Mouse (Mus musculus) spleen, adult 2 months (tissue): Measurements from ENCODE around the gene Taok3.

Source experiments
- CTCF ChIP-seq: fragments of 200-500 bp; IDR thresholded peaks from 2 replicates; pipeline ENCODE4 v1.5.1; 2011; ENCODE audit warnings: mild to moderate bottlenecking, inconsistent platforms; ENCODE audit not compliant: insufficient read depth, insufficient read length, insufficient replicate concordance; ENCODE audit errors: extremely low read depth
- POLR2A ChIP-seq: fragments of 200-500 bp; IDR thresholded peaks from 2 replicates; pipeline ENCODE4 v1.6.1; 2011; ENCODE audit warnings: low read depth, low read length, inconsistent platforms

- TF ChIP-seq CTCF (no peak), POLR2A (no peak)
These were observed 122.9 kb downstream of the Taok3 start for GRCm38 (mm10) chr5:117242671-117243478.
